Mouse (Mus musculus) heart, adult 2 months (tissue): ENCODE data around the gene Nhej1. TPM values are rescaled to one million over a fixed set of nuclear protein-coding genes. Genes with fewer than 3 reads are reported as not detected.

Experiments
- DNase-seq, 2 experiments: peaks; one replicate each; pipeline ENCODE4 v3.0.0; 2021
- H3K27ac ChIP-seq: fragments of 200-600 bp; 2 replicates; pipeline ENCODE4 v1.8.1; 2022
- H3K27me3 ChIP-seq: fragments of 200-500 bp; 2 replicates; pipeline ENCODE4 v1.6.1; 2012; ENCODE audit warnings: mild to moderate bottlenecking, low read length, inconsistent platforms, mixed read lengths; ENCODE audit not compliant: control insufficient read depth, insufficient read depth
- H3K36me3 ChIP-seq: fragments of 200-500 bp; 2 replicates; pipeline ENCODE4 v1.6.1; 2012; ENCODE audit warnings: low read length, inconsistent platforms; ENCODE audit not compliant: control insufficient read depth, insufficient read depth
- H3K4me1 ChIP-seq: fragments of 200-500 bp; 2 replicates; pipeline ENCODE4 v1.6.1; 2011; ENCODE audit warnings: low read length; ENCODE audit not compliant: control insufficient read depth, insufficient read depth
- H3K4me3 ChIP-seq: fragments of 200-600 bp; 2 replicates; pipeline ENCODE4 v1.8.1; 2022
- H3K79me2 ChIP-seq: fragments of 200-500 bp; replicated peaks from 2 replicates; pipeline ENCODE4 v1.6.1; 2012; ENCODE audit warnings: mild to moderate bottlenecking, inconsistent platforms, low read length, moderate library complexity, mixed read lengths; ENCODE audit not compliant: control insufficient read depth, insufficient read depth
- H3K9ac ChIP-seq: fragments of 200-500 bp; 2 replicates; pipeline ENCODE4 v1.6.1; 2012; ENCODE audit warnings: low read depth, mild to moderate bottlenecking, control low read depth, inconsistent platforms, low read length, mixed read lengths
- CTCF ChIP-seq: fragments of 200-600 bp; IDR thresholded peaks from 2 replicates; pipeline ENCODE4 v1.8.1; 2022; ENCODE audit warnings: antibody characterized with exemption, mild to moderate bottlenecking, moderate library complexity
- EP300 ChIP-seq: fragments of 200-500 bp; IDR thresholded peaks from 2 replicates; pipeline ENCODE4 v1.6.1; 2011; ENCODE audit warnings: low read depth, low read length, control low read depth; ENCODE audit not compliant: insufficient read depth
- POLR2A ChIP-seq: fragments of 200-500 bp; IDR thresholded peaks from 2 replicates; pipeline ENCODE4 v1.6.1; 2011; ENCODE audit warnings: mild to moderate bottlenecking, low read depth, low read length, control low read depth; ENCODE audit not compliant: insufficient read depth
- WGBS: fragments of 180-500 bp; shearing (Covaris S2); methylation state at CpG from one replicate; pipeline ENCODE4 v1.1.7; 2018; 5-methylcytosine and 5-hydroxymethylcytosine counted together
- intact Hi-C: fragments of 180-260 bp; cut with DNase I; formaldehyde crosslinking; loops from one replicate; pipeline ENCODE4 v1.15.1; 2025
- polyA plus RNA-seq: library from polyadenylated mRNA; depleted of rRNA; stranded (reverse); fragments of >200 nt; gene quantifications from 2 replicates; pipeline ENCODE4 v1.2.3, GENCODE M21; 2012
- total RNA-seq, 2 experiments: library from RNA; stranded (reverse); gene quantifications; 2 replicates each; pipeline ENCODE4 v1.2.3; 2021

The Nhej1 gene
- total and polyA plus RNA-seq, 3 experiments = 3.6 to 4.7 (median 4.0) TPM

- 5% methylated on average over 16 of the region's 16 CpGs for WGBS
- TF ChIP-seq POLR2A (no peak), CTCF (no peak), EP300 (no peak)
- DNase-seq = peak in 1 of 2 experiments; percentile 5
- Histone ChIP-seq H3K9ac (no peak overlapping the region), H3K4me3 (no peak overlapping the region; the same call in 1 of the 2 replicates), H3K79me2 (no peaks in the 10 kb centered on the region), H3K27me3 (peaks cover 20% of the 10 kb centered on the region), H3K4me1 (peaks cover 2% of the 10 kb centered on the region; the same call in 1 of the 2 replicates), H3K36me3 (no peaks in the 10 kb centered on the region), H3K27ac (no peak overlapping the region)
- intact Hi-C loops = no loop called here
Observed at GRCm38 (mm10) chr1:74950066-74950465, 174.9 kb downstream of the Nhej1 start.

- peaks cover 20% of the 10 kb centered on the region for H3K27me3 ChIP-seq
- WGBS = 2% methylated on average over 24 of the region's 24 CpGs
- no peak overlapping the region; the same call in 1 of the 2 replicates for H3K4me3 ChIP-seq
- intact Hi-C loops = loop anchor here (1.0 to 5.0 kb wide), 2 partner anchors 68 to 303 kb away; no protein-coding TSS in a partner anchor
- H3K9ac ChIP-seq = no peak overlapping the region
- DNase-seq = peak; percentile 68 to 74
- H3K4me1 ChIP-seq = peaks cover 2% of the 10 kb centered on the region; the same call in 1 of the 2 replicates
- no peaks in the 10 kb centered on the region for H3K79me2 ChIP-seq
- no peak for TF ChIP-seq CTCF
- TF ChIP-seq EP300 = no peak
- no peak for TF ChIP-seq POLR2A
- H3K36me3 ChIP-seq = no peaks in the 10 kb centered on the region
- no peak overlapping the region for H3K27ac ChIP-seq
Observed at GRCm38 (mm10) chr1:74949666-74950050, 175.3 kb downstream of the Nhej1 start.

GRCm38 (mm10) chr1:74948784-74949665 lies 176.0 kb downstream of the Nhej1 start:
- H3K4me3 ChIP-seq = no peak overlapping the region
- TF ChIP-seq CTCF = peak; percentile 95
- peak; percentile 62; the same call in 1 of the 2 replicates for TF ChIP-seq EP300
- TF ChIP-seq POLR2A = no peak
- intact Hi-C loops = loop anchor here (1.0 to 5.0 kb wide), 2 partner anchors 68 to 303 kb away; no protein-coding TSS in a partner anchor
- no peaks in the 10 kb centered on the region for H3K79me2 ChIP-seq
- no peak overlapping the region for H3K9ac ChIP-seq
- peak; percentile 65 to 80 for DNase-seq
- no peak overlapping the region for H3K27ac ChIP-seq
- WGBS = 3% methylated on average over 20 of the region's 20 CpGs
- peaks cover 20% of the 10 kb centered on the region for H3K27me3 ChIP-seq
- peaks cover 2% of the 10 kb centered on the region; the same call in 1 of the 2 replicates for H3K4me1 ChIP-seq
- H3K36me3 ChIP-seq = no peaks in the 10 kb centered on the region

GRCm38 (mm10) chr1:74947986-74948670 lies 176.9 kb downstream of the Nhej1 start:
- Histone ChIP-seq H3K4me1 (peaks cover 2% of the 10 kb centered on the region; the same call in 1 of the 2 replicates), H3K27ac (no peak overlapping the region), H3K27me3 (peaks cover 20% of the 10 kb centered on the region), H3K4me3 (peak overlapping the region; percentile 32), H3K79me2 (no peaks in the 10 kb centered on the region), H3K9ac (no peak overlapping the region), H3K36me3 (no peaks in the 10 kb centered on the region)
- TF ChIP-seq POLR2A (no peak), EP300 (no peak), CTCF (no peak)
- intact Hi-C loops = loop anchor here (5.0 kb wide), 1 partner anchor 304 kb away; no protein-coding TSS in a partner anchor
- DNase-seq = peak; percentile 23 to 53
- 3% methylated on average over 31 of the region's 41 CpGs for WGBS

DNA sequence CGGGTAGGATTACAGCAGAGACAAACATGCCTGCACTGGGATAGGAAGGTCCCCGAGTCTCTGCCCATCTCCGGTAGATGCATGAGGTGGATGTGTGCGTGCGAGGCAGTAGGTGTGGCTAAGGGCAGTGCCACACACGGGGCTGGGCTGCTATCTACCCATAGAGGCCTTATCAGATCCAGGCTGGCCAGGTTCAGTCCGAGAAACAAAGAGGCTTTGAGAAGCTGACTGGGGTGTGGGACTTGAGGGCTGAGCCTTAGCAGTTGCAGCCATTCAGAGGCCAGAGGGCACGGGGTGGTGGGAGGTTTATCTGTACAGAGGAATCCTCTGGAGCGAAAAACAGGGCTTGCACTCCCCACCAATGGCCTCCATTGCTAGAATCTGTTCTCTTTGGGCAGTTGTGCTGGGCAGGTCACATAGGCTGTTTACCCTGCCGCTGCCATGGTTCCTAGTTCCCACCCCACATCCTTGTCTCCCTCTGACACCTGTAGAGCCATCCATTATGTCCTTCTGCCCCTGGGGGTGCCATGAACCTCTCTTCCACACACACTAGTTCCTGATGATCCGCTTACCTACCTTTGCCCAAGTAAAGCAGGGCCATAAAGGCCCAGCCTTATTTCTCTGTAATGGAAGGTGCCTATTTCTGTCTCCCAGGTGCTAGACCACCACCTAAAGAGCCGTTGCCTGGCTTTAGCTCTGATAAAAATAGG lies 183.2 kb downstream of the Nhej1 start:
- H3K79me2 ChIP-seq = no peaks in the 10 kb centered on the region
- no peaks in the 10 kb centered on the region for H3K36me3 ChIP-seq
- WGBS = 51% methylated on average over 12 of the region's 12 CpGs
- 0 out of 2 replicates have a peak, but pooled peaks cover 3% of the 10 kb centered on the region for H3K27me3 ChIP-seq
- intact Hi-C loops = no loop called here
- TF ChIP-seq EP300 (no peak), POLR2A (no peak), CTCF (no peak)
- H3K27ac ChIP-seq = no peak overlapping the region
- no peak overlapping the region for H3K9ac ChIP-seq
- no peak overlapping the region for H3K4me3 ChIP-seq
- H3K4me1 ChIP-seq = no peaks in the 10 kb centered on the region
- DNase-seq = no peak
